Mouse (Mus musculus) stomach, embryonic 16.5 days (tissue): ENCODE results near the gene Pank3. TPM values are rescaled to one million over a fixed set of nuclear protein-coding genes. Genes with fewer than 3 reads are reported as not detected.

Experiments used
- ATAC-seq: fragments of 200-750 bp; cut with Nextera tagmentation; 2 replicates; pipeline ENCODE4 v1.8.0; 2017; ENCODE audit warnings: moderate number of reproducible peaks, moderate TSS enrichment; ENCODE audit not compliant: insufficient read depth, low FRiP score
- H3K27ac ChIP-seq: fragments of 300-500 bp; sonication (generic); 2 replicates; pipeline ENCODE4 v1.5.1; 2014; ENCODE audit warnings: low read length
- H3K27me3 ChIP-seq: fragments of 300-500 bp; sonication (generic); 2 replicates; pipeline ENCODE4 v1.6.1; 2014; ENCODE audit warnings: low read length, control low read depth, mixed read lengths; ENCODE audit not compliant: control insufficient read depth, insufficient read depth
- H3K36me3 ChIP-seq: fragments of 300-500 bp; sonication (generic); 2 replicates; pipeline ENCODE4 v1.6.1; 2014; ENCODE audit warnings: low read length; ENCODE audit not compliant: control insufficient read depth, insufficient read depth
- H3K4me1 ChIP-seq: fragments of 300-500 bp; sonication (generic); 2 replicates; pipeline ENCODE4 v1.6.1; 2014; ENCODE audit warnings: low read length, control low read depth, mixed read lengths; ENCODE audit not compliant: control insufficient read depth, insufficient read depth
- H3K4me2 ChIP-seq: fragments of 300-500 bp; sonication (generic); 2 replicates; pipeline ENCODE4 v1.6.1; 2014; ENCODE audit warnings: low read depth, low read length, mixed read lengths
- H3K4me3 ChIP-seq: fragments of 300-500 bp; sonication (generic); replicated peaks from 2 replicates; pipeline ENCODE4 v1.5.1; 2014; ENCODE audit warnings: mild to moderate bottlenecking, low read length
- H3K9ac ChIP-seq: fragments of 300-500 bp; sonication (generic); 2 replicates; pipeline ENCODE4 v1.6.1; 2014; ENCODE audit warnings: low read length
- H3K9me3 ChIP-seq: fragments of 300-500 bp; sonication (generic); replicated peaks from 2 replicates; pipeline ENCODE4 v1.6.1; 2016; ENCODE audit warnings: low read length, control low read depth; ENCODE audit not compliant: control insufficient read depth
- WGBS: fragments of 180-500 bp; shearing (Covaris S2); extraction: QIAGEN DNeasy Blood & Tissue Kit; methylation state at CpG from one replicate; pipeline ENCODE4 v1.1.7; 2014; 5-methylcytosine and 5-hydroxymethylcytosine counted together
- polyA plus RNA-seq: library from polyadenylated mRNA; unstranded; fragments of >200 nt; fragmentation: Nextera tagmentation; extraction: Ambion mirVana; gene quantifications from 2 replicates; pipeline ENCODE4 v1.2.1, GENCODE M21; 2015

Pank3 gene
- polyA plus RNA-seq, result 15.4 and 16.5 TPM in 2 replicates

GRCm38 (mm10) chr11:35769188-35769745, at the start of gene Pank3:
Pank3 (plus strand) TSS chr11:35769484.
- Histone ChIP-seq H3K4me1 (peaks cover 10% of the 10 kb centered on the region), H3K4me3 (peak within 1 kb of the TSS; percentile 99), H3K27ac (peak within 1 kb of the TSS; percentile 95), H3K36me3 (no peaks in the 10 kb centered on the region), H3K9ac (peak within 1 kb of the TSS; percentile 98), H3K27me3 (no peaks in the 10 kb centered on the region), H3K4me2 (peak within 1 kb of the TSS; percentile 82), H3K9me3 (no peaks in the 10 kb centered on the region)
- ATAC-seq, result peak; percentile 100
- under 1% methylated on average over 46 of the region's 50 CpGs for WGBS

GRCm38 (mm10) chr11:35723876-35724275, 45.4 kb upstream of the Pank3 start:
- 81% methylated on average over 5 of the region's 5 CpGs for WGBS
- ATAC-seq, result no peak
- Histone ChIP-seq H3K9me3 (no peaks in the 10 kb centered on the region), H3K4me1 (no peaks in the 10 kb centered on the region), H3K4me3 (no peak overlapping the region), H3K4me2 (no peak overlapping the region), H3K9ac (no peak overlapping the region), H3K36me3 (no peaks in the 10 kb centered on the region), H3K27me3 (no peaks in the 10 kb centered on the region), H3K27ac (no peak overlapping the region)

GRCm38 (mm10) chr11:35726341-35726846, 42.9 kb upstream of the Pank3 start:
- no peak overlapping the region for H3K4me3 ChIP-seq
- no peak overlapping the region for H3K27ac ChIP-seq
- H3K9me3 ChIP-seq, result no peaks in the 10 kb centered on the region
- no peak for ATAC-seq
- no peak overlapping the region for H3K9ac ChIP-seq
- H3K4me1 ChIP-seq, result no peaks in the 10 kb centered on the region
- no peak overlapping the region for H3K4me2 ChIP-seq
- no peaks in the 10 kb centered on the region for H3K27me3 ChIP-seq
- WGBS, result 71% methylated on average over 8 of the region's 8 CpGs
- no peaks in the 10 kb centered on the region for H3K36me3 ChIP-seq

- Histone ChIP-seq H3K9ac (no peak overlapping the region), H3K4me2 (no peak overlapping the region), H3K27me3 (no peaks in the 10 kb centered on the region), H3K4me1 (no peaks in the 10 kb centered on the region), H3K9me3 (no peaks in the 10 kb centered on the region), H3K27ac (no peak overlapping the region), H3K4me3 (no peak overlapping the region), H3K36me3 (no peaks in the 10 kb centered on the region)
- no peak for ATAC-seq
- 81% methylated on average over 1 of the region's 1 CpGs for WGBS
Measured at GRCm38 (mm10) chr11:35728200-35728599, 41.1 kb upstream of the Pank3 start.

GRCm38 (mm10) chr11:35729186-35729585, 40.1 kb upstream of the Pank3 start:
- H3K27me3 ChIP-seq, result no peaks in the 10 kb centered on the region
- H3K4me3 ChIP-seq, result no peak overlapping the region
- no peaks in the 10 kb centered on the region for H3K4me1 ChIP-seq
- 38% methylated on average over 5 of the region's 5 CpGs for WGBS
- H3K36me3 ChIP-seq, result no peaks in the 10 kb centered on the region
- no peak overlapping the region for H3K9ac ChIP-seq
- no peak overlapping the region for H3K4me2 ChIP-seq
- no peak overlapping the region for H3K27ac ChIP-seq
- H3K9me3 ChIP-seq, result no peaks in the 10 kb centered on the region
- no peak for ATAC-seq

- H3K9me3 ChIP-seq, result no peaks in the 10 kb centered on the region
- H3K4me3 ChIP-seq, result no peak overlapping the region
- H3K27ac ChIP-seq, result no peak overlapping the region
- ATAC-seq, result no peak
- H3K4me1 ChIP-seq, result no peaks in the 10 kb centered on the region
- H3K9ac ChIP-seq, result no peak overlapping the region
- WGBS, result 50% methylated on average over 1 of the region's 1 CpGs
- no peaks in the 10 kb centered on the region for H3K27me3 ChIP-seq
- H3K4me2 ChIP-seq, result no peak overlapping the region
- H3K36me3 ChIP-seq, result no peaks in the 10 kb centered on the region
Measured at GRCm38 (mm10) chr11:35732366-35732765, 36.9 kb upstream of the Pank3 start.

GRCm38 (mm10) chr11:35736817-35737216, 32.5 kb upstream of the Pank3 start:
- Histone ChIP-seq H3K4me2 (no peak overlapping the region), H3K9ac (no peak overlapping the region), H3K27ac (no peak overlapping the region), H3K9me3 (no peaks in the 10 kb centered on the region), H3K27me3 (no peaks in the 10 kb centered on the region), H3K4me3 (no peak overlapping the region), H3K36me3 (no peaks in the 10 kb centered on the region), H3K4me1 (no peaks in the 10 kb centered on the region)
- 58% methylated on average over 2 of the region's 2 CpGs for WGBS
- no peak for ATAC-seq

GRCm38 (mm10) chr11:35737262-35737661, 32.0 kb upstream of the Pank3 start:
- no peaks in the 10 kb centered on the region for H3K9me3 ChIP-seq
- no peak for ATAC-seq
- H3K9ac ChIP-seq, result no peak overlapping the region
- H3K4me1 ChIP-seq, result no peaks in the 10 kb centered on the region
- 82% methylated on average over 2 of the region's 2 CpGs for WGBS
- no peak overlapping the region for H3K4me3 ChIP-seq
- no peaks in the 10 kb centered on the region for H3K36me3 ChIP-seq
- H3K4me2 ChIP-seq, result no peak overlapping the region
- no peaks in the 10 kb centered on the region for H3K27me3 ChIP-seq
- H3K27ac ChIP-seq, result no peak overlapping the region

- H3K9ac ChIP-seq, result no peak overlapping the region
- H3K27me3 ChIP-seq, result no peaks in the 10 kb centered on the region
- H3K27ac ChIP-seq, result no peak overlapping the region
- H3K4me2 ChIP-seq, result no peak overlapping the region
- H3K4me3 ChIP-seq, result no peak overlapping the region
- H3K36me3 ChIP-seq, result no peaks in the 10 kb centered on the region
- no peak for ATAC-seq
- H3K9me3 ChIP-seq, result no peaks in the 10 kb centered on the region
- H3K4me1 ChIP-seq, result no peaks in the 10 kb centered on the region
- 67% methylated on average over 3 of the region's 3 CpGs for WGBS
Measured at GRCm38 (mm10) chr11:35738102-35738501, 31.2 kb upstream of the Pank3 start.
